Mouse (Mus musculus) thymus, postnatal 4 days (tissue): ENCODE data around the gene Nps.
"Not testable (repeated sequence)": the region's sequence is repeated elsewhere in the genome, so short reads cannot be mapped to it uniquely, and the experiment has no call there.

Experiments used
- DNase-seq: peaks from one replicate; pipeline ENCODE4 v3.0.0; 2021

Nps gene

GRCm38 (mm10) chr7:135258053-135258753 is at the start of gene Nps:
Nps (plus strand) TSS chr7:135258703.
- DNase-seq = not testable (repeated sequence)

GRCm38 (mm10) chr7:135208947-135209567 is 49.4 kb upstream of the Nps start:
- DNase-seq = no peak

GRCm38 (mm10) chr7:135210296-135210695 is 48.2 kb upstream of the Nps start:
- DNase-seq = no peak

DNA sequence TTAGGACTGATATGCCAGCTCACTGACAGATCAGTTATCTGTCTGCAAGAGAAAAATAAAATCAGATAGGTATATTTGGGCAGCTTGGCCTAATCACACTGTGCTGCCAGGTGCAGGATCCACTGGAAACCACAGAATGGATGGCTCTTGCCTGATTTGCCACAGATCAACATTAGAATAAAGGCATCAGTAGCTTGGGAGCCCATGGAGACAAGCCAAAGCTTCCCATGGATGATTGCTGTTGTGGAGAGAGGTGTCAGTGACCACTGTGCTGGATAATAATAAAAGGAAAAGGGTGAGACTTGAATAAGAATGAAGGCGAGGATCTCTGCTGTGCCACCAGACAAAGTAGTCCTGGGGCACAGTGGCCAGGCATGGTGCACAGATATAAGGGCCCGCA is 47.7 kb upstream of the Nps start:
- no peak for DNase-seq

DNA sequence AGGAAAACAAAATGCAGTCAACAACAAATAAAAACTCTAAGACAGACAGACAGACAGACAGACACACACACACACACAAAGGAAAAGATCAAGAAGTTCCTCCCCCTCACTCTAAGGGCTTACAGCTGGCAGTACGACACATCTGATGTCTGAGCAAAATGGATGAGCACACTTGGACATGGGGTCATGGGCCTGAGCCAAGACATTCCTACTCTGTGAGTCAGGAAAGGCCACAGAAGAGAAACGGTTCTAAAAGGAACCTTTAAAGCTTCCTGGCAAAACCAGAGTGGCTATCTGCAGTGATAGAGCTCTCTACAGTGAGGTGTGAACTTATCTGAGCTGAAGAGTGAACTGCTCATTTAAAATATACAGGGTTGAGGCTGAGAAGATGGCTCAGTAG is 46.0 kb upstream of the Nps start:
- DNase-seq = no peak

DNA sequence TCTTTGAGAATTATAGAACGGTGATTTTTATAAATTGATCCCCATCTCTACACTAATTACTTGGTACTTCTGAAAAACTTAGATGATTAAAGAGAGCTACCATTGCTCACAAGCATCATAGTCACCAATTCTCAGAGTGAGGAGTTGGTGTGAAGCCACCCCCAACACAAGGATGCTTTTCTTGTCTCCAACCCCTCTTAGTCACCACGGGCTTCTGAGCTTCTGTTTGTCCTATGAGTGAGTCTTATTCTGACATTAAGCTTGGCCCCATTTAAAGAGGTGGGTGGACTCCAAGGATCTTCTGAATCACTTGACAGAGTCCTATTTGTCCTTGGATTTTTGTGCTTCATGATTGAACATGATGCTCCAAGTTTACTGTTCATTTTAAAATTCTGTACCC is 37.0 kb upstream of the Nps start:
- DNase-seq = no peak

DNA sequence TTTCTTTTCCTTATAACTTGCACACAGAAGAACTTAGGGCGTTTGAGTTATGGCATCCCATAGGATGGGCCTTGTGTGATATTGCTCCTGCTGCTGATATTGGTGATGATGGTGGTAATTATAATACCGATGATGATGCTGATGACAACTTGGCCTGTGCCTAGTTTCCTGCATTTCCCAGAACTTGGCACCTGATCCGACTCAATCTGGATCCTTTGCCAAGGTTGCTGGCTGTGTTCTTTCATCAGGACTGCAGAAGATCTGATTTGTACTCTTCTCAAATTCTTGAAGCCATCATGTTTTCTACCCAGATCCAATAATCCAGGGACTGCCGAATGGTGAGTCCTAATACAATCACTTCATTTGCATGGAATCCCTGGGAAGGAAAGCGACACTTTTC is 32.5 kb upstream of the Nps start:
- no peak for DNase-seq

DNA sequence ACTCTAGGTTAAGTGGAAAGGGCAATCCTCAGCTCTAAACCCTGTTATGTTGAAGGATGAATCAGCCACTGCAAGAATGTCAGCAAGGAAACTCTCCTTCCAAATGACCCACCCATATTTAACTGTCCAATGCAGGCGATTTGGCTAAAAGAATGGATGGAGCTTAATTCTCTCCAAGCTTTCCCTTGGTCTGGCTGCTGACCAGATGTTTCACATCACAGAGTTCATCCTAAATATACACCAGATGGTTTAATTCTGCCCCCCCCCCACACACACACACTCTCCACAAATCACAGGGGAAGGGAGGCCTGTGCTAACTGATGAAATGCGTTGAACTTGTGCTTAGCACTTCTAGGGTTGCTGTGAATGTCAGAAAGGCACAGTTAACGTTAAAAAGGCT is 21.4 kb upstream of the Nps start:
- DNase-seq = no peak

GRCm38 (mm10) chr7:135239441-135239840 is 19.1 kb upstream of the Nps start:
- DNase-seq = no peak

DNA sequence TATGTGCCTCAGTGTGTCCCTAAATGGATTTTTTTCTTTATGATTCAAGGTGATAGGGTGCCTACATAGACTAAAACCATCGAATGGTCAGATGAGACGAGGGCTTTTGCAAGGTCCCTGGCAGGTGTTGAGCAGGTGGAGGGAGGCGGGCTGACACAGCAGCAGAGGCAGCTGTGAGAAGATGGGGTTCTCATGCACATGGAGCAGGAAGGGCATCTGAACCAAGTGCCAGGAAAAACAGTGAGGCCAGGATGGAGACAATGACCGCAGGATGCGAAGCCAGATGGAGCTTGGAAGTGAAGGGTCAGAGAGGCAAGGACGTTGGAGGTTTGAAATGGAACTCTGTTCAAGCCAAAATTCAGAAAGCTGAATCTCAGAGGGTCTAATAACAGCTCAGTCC is 18.5 kb upstream of the Nps start:
- DNase-seq = no peak

GRCm38 (mm10) chr7:135240636-135241035 is 17.9 kb upstream of the Nps start:
- DNase-seq = no peak

DNA sequence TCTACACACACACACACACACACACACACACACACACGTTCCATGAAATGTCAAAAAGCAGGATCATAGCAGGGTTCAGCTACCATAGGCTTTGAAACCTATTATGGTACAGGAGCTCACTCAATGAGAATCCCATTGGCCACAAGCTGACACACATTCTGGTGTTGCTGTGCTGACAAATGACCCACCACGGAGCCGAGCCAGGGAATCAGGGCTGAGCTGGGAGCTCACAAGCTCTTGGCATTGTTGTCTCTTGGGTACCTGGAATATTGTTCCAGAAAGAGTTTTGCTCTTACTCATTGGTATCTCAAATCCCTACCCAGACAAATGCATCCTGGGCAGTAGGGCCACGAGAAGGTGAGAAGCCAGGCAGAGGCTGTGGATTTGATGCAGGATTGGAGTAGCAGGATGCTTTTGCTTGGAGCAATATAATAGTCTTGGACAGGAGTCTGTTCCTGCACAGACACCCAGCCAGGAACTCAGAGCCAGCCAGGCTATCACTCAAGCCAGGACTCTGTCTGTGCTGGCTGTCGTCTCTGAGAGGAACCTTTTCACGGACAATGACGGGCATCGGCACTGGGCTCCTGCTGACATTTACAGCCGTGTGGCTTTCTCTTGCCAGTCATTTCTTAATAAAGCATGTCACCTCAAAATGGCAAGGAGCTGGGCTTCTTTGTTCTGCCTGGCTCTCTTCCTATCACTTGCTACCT is 14.2 kb upstream of the Nps start:
- no peak for DNase-seq

DNA sequence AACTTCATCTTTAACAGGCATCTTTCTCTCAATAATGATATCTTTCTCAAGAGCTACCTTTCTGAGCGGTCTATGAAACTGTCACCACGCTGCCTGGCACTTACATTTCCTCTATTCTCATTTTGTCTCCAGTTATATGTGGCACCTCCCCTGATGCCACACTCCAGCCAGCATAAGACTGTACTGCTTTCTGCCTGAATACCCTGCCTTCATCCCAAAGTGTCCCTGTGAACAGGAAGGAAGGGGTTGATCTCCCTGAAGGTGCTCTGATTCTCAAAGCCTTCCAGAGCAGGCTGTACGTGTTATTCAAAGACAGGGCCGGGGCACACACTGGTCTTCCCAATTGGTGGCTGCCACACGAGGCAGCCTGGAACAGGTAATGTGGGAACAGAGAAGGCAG is 12.1 kb upstream of the Nps start:
- DNase-seq = no peak

DNA sequence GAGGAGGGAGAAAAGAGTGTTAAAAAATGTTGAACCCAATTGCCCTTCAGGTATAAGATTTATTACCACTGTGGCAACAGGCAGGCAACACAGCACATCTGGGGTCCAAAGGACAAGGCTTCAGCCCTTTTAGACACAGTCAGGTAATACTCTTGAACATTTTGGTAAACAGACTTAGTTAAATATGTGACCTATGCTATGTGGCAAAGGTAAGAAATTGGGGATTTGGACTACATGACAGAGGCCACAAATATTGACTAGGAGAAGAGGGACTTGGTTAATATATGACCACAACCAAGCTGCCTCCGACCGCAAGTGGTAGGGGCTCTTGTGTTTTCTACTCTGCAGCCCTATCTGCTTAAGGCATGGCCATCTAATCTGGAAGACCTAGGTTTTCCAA is 5.3 kb upstream of the Nps start:
- DNase-seq = no peak

GRCm38 (mm10) chr7:135254423-135254822 is 4.1 kb upstream of the Nps start:
- DNase-seq = no peak

DNA sequence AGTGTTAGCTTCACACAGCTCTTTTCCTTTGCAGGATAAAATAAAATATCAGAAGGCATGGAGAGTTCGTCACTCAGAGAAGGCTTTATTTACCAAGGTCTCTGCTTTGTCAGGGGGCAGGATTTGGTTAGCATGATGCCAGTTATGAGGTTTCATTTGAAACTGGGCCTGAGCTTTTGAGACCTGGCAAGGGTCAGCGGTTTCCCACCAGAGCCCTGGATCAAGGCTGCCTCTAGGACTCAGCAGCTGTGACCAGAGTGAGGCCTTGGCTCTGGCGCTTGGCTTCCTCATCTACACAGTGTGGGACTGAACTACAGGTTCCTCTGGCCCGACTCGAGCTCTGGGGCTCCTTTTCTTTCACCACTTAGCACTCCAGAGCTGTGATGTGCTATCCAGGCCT is 12.5 kb downstream of the Nps start:
- DNase-seq = no peak

GRCm38 (mm10) chr7:135283212-135283611 is 24.7 kb downstream of the Nps start:
- DNase-seq = no peak

DNA sequence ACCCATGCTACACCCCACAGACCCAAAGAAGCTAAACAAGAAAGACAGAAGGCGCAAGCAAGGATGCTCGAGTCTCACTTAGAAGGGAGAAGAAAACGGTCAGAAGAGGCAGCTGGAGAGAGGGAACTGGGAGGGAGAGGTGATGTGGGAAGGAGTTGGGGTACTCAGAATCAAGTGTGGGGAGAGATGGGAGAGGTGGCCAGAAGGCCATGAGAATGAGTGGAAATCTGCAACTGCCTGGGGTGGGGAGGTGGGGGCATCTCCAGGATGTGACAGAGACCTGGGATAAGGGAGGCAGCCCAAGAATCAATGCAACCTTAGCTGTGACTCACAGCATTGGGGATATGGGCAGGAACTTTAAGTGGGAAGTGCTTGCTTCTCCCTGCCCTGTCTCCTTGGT is 31.5 kb downstream of the Nps start:
- DNase-seq = no peak

DNA sequence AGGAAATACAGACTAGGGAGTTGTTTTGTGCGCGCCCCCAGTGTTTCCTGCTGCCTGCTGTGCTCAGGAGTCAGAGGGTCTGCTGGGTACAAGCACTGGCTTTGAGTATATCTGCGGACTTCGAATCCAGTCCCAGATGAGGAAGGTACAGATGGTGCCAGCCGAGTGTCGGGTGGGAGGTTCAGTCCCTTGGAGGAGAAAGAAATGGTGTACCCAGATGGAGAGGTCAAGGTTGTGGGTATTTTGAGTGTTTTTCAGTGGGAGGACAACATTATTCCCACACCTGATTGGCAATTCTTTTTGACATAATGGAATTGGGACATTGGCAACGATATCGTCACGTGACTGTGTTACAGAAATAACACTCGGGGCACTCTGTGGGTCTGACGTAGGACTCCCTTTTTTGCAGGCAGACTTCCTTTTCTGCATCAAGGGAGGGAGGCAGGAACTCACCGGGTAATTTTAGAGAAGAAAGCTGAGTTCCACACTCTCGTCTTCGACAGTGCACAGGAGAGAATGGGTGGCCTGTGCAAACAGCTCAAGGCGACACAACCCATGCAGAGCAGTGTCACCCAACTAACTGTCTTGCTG is 33.2 kb downstream of the Nps start:
- no peak for DNase-seq

GRCm38 (mm10) chr7:135294498-135294897 is 36.0 kb downstream of the Nps start:
- no peak for DNase-seq

GRCm38 (mm10) chr7:135304496-135304895 is 46.0 kb downstream of the Nps start:
- DNase-seq = no peak
